Mouse (Mus musculus) G1E (cell line): ENCODE measurements around the gene Pepd. TPM values are rescaled to one million over a fixed set of nuclear protein-coding genes. Genes with fewer than 3 reads are reported as not detected.

ENCODE experiments used
- ATAC-seq: 2 replicates; pipeline ENCODE4 v1.8.0; 2016; ENCODE audit warnings: mild to moderate bottlenecking; ENCODE audit not compliant: insufficient number of reproducible peaks, poor library complexity, low FRiP score, severe bottlenecking; ENCODE audit errors: extremely low read depth
- DNase-seq: peaks from one replicate; pipeline ENCODE4 v3.0.0; 2012; ENCODE audit warnings: low spot score
- H3K27me3 ChIP-seq: 2 replicates; pipeline ENCODE4 v1.6.1; 2012; ENCODE audit warnings: mild to moderate bottlenecking, low read length, inconsistent platforms; ENCODE audit not compliant: insufficient read depth
- H3K36me3 ChIP-seq: replicated peaks from 2 replicates; pipeline ENCODE3; 2012; ENCODE audit warnings: mild to moderate bottlenecking, inconsistent platforms
- H3K4me1 ChIP-seq: 2 replicates; pipeline ENCODE4 v1.6.1; 2012; ENCODE audit warnings: low read depth, low read length, inconsistent platforms, mixed read lengths; ENCODE audit not compliant: insufficient read depth
- H3K4me3 ChIP-seq: 2 replicates; pipeline ENCODE4 v1.5.1; 2012; ENCODE audit warnings: low read depth, mild to moderate bottlenecking, inconsistent platforms, low read length, moderate library complexity, mixed read lengths
- H3K9me3 ChIP-seq: replicated peaks from 2 replicates; pipeline ENCODE4 v1.6.1; 2012; ENCODE audit warnings: inconsistent platforms
- CTCF ChIP-seq: IDR thresholded peaks from 2 replicates; pipeline ENCODE4 v1.5.1; 2012; ENCODE audit warnings: low read depth, low read length, inconsistent platforms, mixed read lengths
- GATA1 ChIP-seq: IDR thresholded peaks from 2 replicates; pipeline ENCODE4 v1.6.1; 2012; ENCODE audit warnings: borderline replicate concordance, low read length, inconsistent platforms, mixed read lengths
- GATA2 ChIP-seq: IDR thresholded peaks from 2 replicates; pipeline ENCODE4 v1.6.1; 2012; ENCODE audit warnings: low read depth, low read length, inconsistent platforms, borderline replicate concordance
- POLR2AphosphoS5 ChIP-seq: IDR thresholded peaks from 2 replicates; pipeline ENCODE4 v1.6.1; 2012; ENCODE audit warnings: low read depth, low read length, inconsistent platforms; ENCODE audit not compliant: insufficient replicate concordance
- TAL1 ChIP-seq: conservative IDR thresholded peaks from 2 replicates; pipeline ENCODE4 v1.6.1; 2012; ENCODE audit warnings: low read depth, low read length, inconsistent platforms, mixed read lengths
- polyA plus RNA-seq: library from polyadenylated mRNA; stranded (reverse); fragments of >175 nt; gene quantifications from 2 replicates; pipeline ENCODE4 v1.2.3, GENCODE M21; 2012
- total RNA-seq, 2 experiments: library from RNA; stranded (forward) in 1 of 2; stranded (reverse) in 1 of 2; fragments of 200-1000 nt in 1 of 2; fragments of >200 nt in 1 of 2; fragmentation: Nextera tagmentation in 1 of 2; gene quantifications; 2 replicates each; pipeline ENCODE4 v1.2.3; 2014 to 2017

Pepd gene
- total and polyA plus RNA-seq, 3 experiments = 11.1 to 51.0 (median 12.7) TPM

- H3K27me3 ChIP-seq = no peaks in the 10 kb centered on the region; the same call in 1 of the 2 replicates
- TF ChIP-seq GATA2 (no peak), GATA1 (no peak), POLR2AphosphoS5 (no peak), TAL1 (no peak), CTCF (no peak)
- no peak overlapping the region for H3K4me3 ChIP-seq
- DNase-seq (no peak), ATAC-seq (no peak)
- H3K36me3 ChIP-seq = peaks cover 37% of the 10 kb centered on the region
- H3K4me1 ChIP-seq = peaks cover 23% of the 10 kb centered on the region
- no peaks in the 10 kb centered on the region for H3K9me3 ChIP-seq
These were observed 3.4 kb downstream of the Pepd start for GRCm38 (mm10) chr7:34915555-34915954.

DNA sequence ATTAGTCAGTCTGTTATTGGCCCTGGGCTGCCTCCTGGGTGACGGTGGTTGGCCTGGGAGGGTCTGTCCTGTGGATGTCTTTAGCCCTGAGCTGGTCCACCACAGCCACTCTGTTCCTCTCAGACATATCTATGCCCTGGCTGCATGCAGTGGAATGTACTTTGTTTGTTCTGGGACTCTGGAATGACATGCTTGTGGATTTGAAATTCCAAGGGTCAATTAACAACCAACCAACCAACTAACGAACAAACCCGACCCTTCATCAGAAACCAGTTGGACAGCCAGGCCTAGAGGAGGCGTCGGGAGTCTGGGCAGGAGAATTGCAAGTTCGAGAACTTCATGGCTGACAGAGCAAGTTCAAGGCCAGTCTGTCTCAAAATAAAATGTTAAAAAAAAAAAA, 5.4 kb downstream of the Pepd start:
- TF ChIP-seq TAL1 = no peak
- no peak for TF ChIP-seq GATA2
- no peak for TF ChIP-seq CTCF
- TF ChIP-seq POLR2AphosphoS5 = no peak
- ATAC-seq (no peak), DNase-seq (no peak)
- Histone ChIP-seq H3K9me3 (no peaks in the 10 kb centered on the region), H3K4me1 (peaks cover 20% of the 10 kb centered on the region), H3K36me3 (peaks cover 52% of the 10 kb centered on the region), H3K4me3 (no peak overlapping the region), H3K27me3 (no peaks in the 10 kb centered on the region)

- no peaks in the 10 kb centered on the region for H3K9me3 ChIP-seq
- no peak overlapping the region for H3K4me3 ChIP-seq
- DNase-seq (no peak), ATAC-seq (0 out of 2 replicates have a peak, but pooled peaks have one; percentile 15)
- TF ChIP-seq GATA1 = no peak
- no peak for TF ChIP-seq TAL1
- no peak for TF ChIP-seq POLR2AphosphoS5
- TF ChIP-seq GATA2 = no peak
- no peak for TF ChIP-seq CTCF
- peaks cover 52% of the 10 kb centered on the region for H3K36me3 ChIP-seq
- no peaks in the 10 kb centered on the region for H3K27me3 ChIP-seq
- H3K4me1 ChIP-seq = peaks cover 16% of the 10 kb centered on the region
These were observed 5.8 kb downstream of the Pepd start for GRCm38 (mm10) chr7:34917998-34918397.

- no peaks in the 10 kb centered on the region for H3K27me3 ChIP-seq
- ATAC-seq (no peak), DNase-seq (no peak)
- H3K4me1 ChIP-seq = peaks cover 14% of the 10 kb centered on the region
- H3K4me3 ChIP-seq = no peak overlapping the region
- no peak for TF ChIP-seq GATA2
- no peak for TF ChIP-seq GATA1
- TF ChIP-seq TAL1 = no peak
- TF ChIP-seq POLR2AphosphoS5 = no peak
- no peak for TF ChIP-seq CTCF
- H3K36me3 ChIP-seq = peaks cover 57% of the 10 kb centered on the region
- no peaks in the 10 kb centered on the region for H3K9me3 ChIP-seq
These were observed 6.2 kb downstream of the Pepd start for GRCm38 (mm10) chr7:34918416-34918815.

DNA sequence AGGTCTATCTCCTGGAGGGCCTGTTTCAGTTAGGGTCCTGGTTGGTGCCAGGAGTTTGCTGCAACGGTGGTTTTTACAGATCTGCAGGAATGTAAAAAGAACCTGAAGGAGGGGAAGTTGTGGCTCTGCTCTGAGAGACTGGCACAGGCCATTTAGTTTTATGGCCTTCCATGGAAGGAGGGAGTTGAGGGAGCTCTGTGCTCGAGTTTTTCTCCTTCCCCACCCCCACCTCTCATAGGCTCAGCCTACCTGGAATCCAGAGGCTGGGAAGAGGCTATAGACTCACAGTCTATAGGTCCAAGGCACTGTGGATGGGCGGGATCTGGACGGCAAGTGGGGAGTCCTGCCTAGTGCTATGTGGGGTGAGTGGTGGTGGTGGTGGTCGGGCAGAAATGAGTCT, 6.9 kb downstream of the Pepd start:
- ATAC-seq (no peak), DNase-seq (no peak)
- H3K27me3 ChIP-seq = no peaks in the 10 kb centered on the region
- no peak for TF ChIP-seq GATA1
- no peak for TF ChIP-seq TAL1
- no peak for TF ChIP-seq CTCF
- TF ChIP-seq POLR2AphosphoS5 = no peak
- no peak for TF ChIP-seq GATA2
- no peak overlapping the region for H3K4me3 ChIP-seq
- peaks cover 8% of the 10 kb centered on the region for H3K4me1 ChIP-seq
- H3K36me3 ChIP-seq = peaks cover 60% of the 10 kb centered on the region
- no peaks in the 10 kb centered on the region for H3K9me3 ChIP-seq

GRCm38 (mm10) chr7:34919809-34920208, 7.6 kb downstream of the Pepd start:
- peak; percentile 51; the same call in 1 of the 2 replicates for ATAC-seq

More at GRCm38 (mm10) chr7:34919809-34920208, 7.6 kb downstream of the Pepd start:
- Histone ChIP-seq H3K9me3 (no peaks in the 10 kb centered on the region), H3K36me3 (peaks cover 62% of the 10 kb centered on the region), H3K27me3 (no peaks in the 10 kb centered on the region), H3K4me3 (no peak overlapping the region), H3K4me1 (peaks cover 8% of the 10 kb centered on the region; the same call in 1 of the 2 replicates)
- DNase-seq = peak; percentile 42
- TF ChIP-seq TAL1 (no peak), GATA1 (no peak), GATA2 (no peak), CTCF (peak; percentile 98), POLR2AphosphoS5 (no peak)
